Mouse (Mus musculus) CH12.LX (cell line): Measurements from ENCODE around the gene Mrln. TPM values are rescaled to one million over a fixed set of nuclear protein-coding genes. Genes with fewer than 3 reads are reported as not detected.

Experiments used
- DNase-seq: peaks from one replicate; pipeline ENCODE4 v3.0.0-alpha.2; 2013; ENCODE audit errors: extremely low read depth
- H3K27ac ChIP-seq: 2 replicates; pipeline ENCODE4 v1.5.1; 2012; ENCODE audit warnings: low read depth, mild to moderate bottlenecking, control low read depth, moderate library complexity; ENCODE audit not compliant: insufficient read depth
- H3K27me3 ChIP-seq: replicated peaks from 2 replicates; pipeline ENCODE3; 2012; ENCODE audit warnings: inconsistent platforms
- H3K36me3 ChIP-seq, 2 experiments: replicated peaks in 1 of 2; 2 replicates each; pipeline versions ENCODE3 to v1.6.1; 2012; ENCODE audit warnings: inconsistent platforms in 1 of 2, low read length in 1 of 2, mild to moderate bottlenecking in 1 of 2, mixed read lengths in 1 of 2, moderate library complexity in 1 of 2; ENCODE audit not compliant: control insufficient read depth in 1 of 2, insufficient read depth in 1 of 2
- H3K4me1 ChIP-seq, 2 experiments: 2 replicates each; pipeline ENCODE4 v1.6.1; 2012; ENCODE audit warnings: inconsistent platforms in 1 of 2, moderate library complexity in 1 of 2; ENCODE audit not compliant: insufficient read depth in 2 of 2, control insufficient read depth in 1 of 2
- H3K4me2 ChIP-seq: 2 replicates; pipeline ENCODE4 v1.6.1; 2012; ENCODE audit warnings: low read depth, mild to moderate bottlenecking, control low read depth; ENCODE audit not compliant: poor library complexity, insufficient read depth, severe bottlenecking
- H3K4me3 ChIP-seq, 3 experiments: fragments of 150-350 bp in 1 of 3; sonication (generic) in 1 of 3; replicated peaks in 1 of 3; 2 replicates each; pipeline versions ENCODE3 to v1.5.1; 2011 to 2012; ENCODE audit warnings: low read depth in 2 of 3, low read length in 2 of 3, mild to moderate bottlenecking in 2 of 3, moderate library complexity in 2 of 3, control low read depth in 1 of 3, improper control_type of control experiment in 1 of 3, inconsistent platforms in 1 of 3, mixed read lengths in 1 of 3; ENCODE audit not compliant: poor library complexity in 1 of 3
- H3K79me2 ChIP-seq: replicated peaks from 2 replicates; pipeline ENCODE4 v1.6.1; 2012; ENCODE audit warnings: mild to moderate bottlenecking, moderate library complexity; ENCODE audit not compliant: control insufficient read depth, poor library complexity, insufficient read depth, severe bottlenecking; ENCODE audit errors: extremely low read depth
- H3K9ac ChIP-seq: 2 replicates; pipeline ENCODE4 v1.6.1; 2012; ENCODE audit warnings: low read depth, mild to moderate bottlenecking, control low read depth, moderate library complexity; ENCODE audit not compliant: insufficient read depth
- H3K9me3 ChIP-seq: replicated peaks from 2 replicates; pipeline ENCODE3; 2012; ENCODE audit warnings: low read length, inconsistent platforms, mixed read lengths
- BHLHE40 ChIP-seq: IDR thresholded peaks from 2 replicates; pipeline ENCODE4 v1.6.1; 2011; ENCODE audit warnings: mild to moderate bottlenecking, low read depth, low read length, improper control_type of control experiment
- CHD2 ChIP-seq: IDR thresholded peaks from 2 replicates; pipeline ENCODE4 v1.6.1; 2011; ENCODE audit warnings: low read length, improper control_type of control experiment
- EP300 ChIP-seq: IDR thresholded peaks from 2 replicates; pipeline ENCODE4 v1.6.1; 2011; ENCODE audit warnings: low read length, improper control_type of control experiment
- ETS1 ChIP-seq: conservative IDR thresholded peaks from 2 replicates; pipeline ENCODE4 v1.6.1; 2012; ENCODE audit warnings: low read depth, mild to moderate bottlenecking, inconsistent platforms, low read length, improper control_type of control experiment, moderate library complexity
- IRF4 ChIP-seq: IDR thresholded peaks from 2 replicates; pipeline ENCODE4 v1.6.1; 2014; ENCODE audit warnings: low read depth, mild to moderate bottlenecking, inconsistent platforms, low read length, improper control_type of control experiment
- JUND ChIP-seq: conservative IDR thresholded peaks from 2 replicates; pipeline ENCODE4 v1.6.1; 2011; ENCODE audit warnings: low read depth, low read length, improper control_type of control experiment
- KAT2A ChIP-seq: IDR thresholded peaks from 2 replicates; pipeline ENCODE4 v1.6.1; 2012; ENCODE audit warnings: low read length, improper control_type of control experiment, inconsistent platforms; ENCODE audit not compliant: insufficient replicate concordance
- MAX ChIP-seq: IDR thresholded peaks from 2 replicates; pipeline ENCODE4 v1.6.1; 2011; ENCODE audit warnings: low read length, improper control_type of control experiment
- MAZ ChIP-seq: IDR thresholded peaks from 2 replicates; pipeline ENCODE4 v1.6.1; 2012; ENCODE audit warnings: low read depth, mild to moderate bottlenecking, inconsistent platforms, low read length, improper control_type of control experiment, moderate library complexity
- MXI1 ChIP-seq: IDR thresholded peaks from 2 replicates; pipeline ENCODE4 v1.6.1; 2011; ENCODE audit warnings: mild to moderate bottlenecking, low read depth, low read length, improper control_type of control experiment
- NELFE ChIP-seq: IDR thresholded peaks from 2 replicates; pipeline ENCODE4 v1.6.1; 2011; ENCODE audit warnings: low read depth, low read length, improper control_type of control experiment
- PAX5 ChIP-seq: IDR thresholded peaks from 2 replicates; pipeline ENCODE4 v1.6.1; 2012; ENCODE audit warnings: low read length, inconsistent platforms, mixed read lengths
- POLR2A ChIP-seq: IDR thresholded peaks from 2 replicates; pipeline ENCODE4 v1.6.1; 2011; ENCODE audit warnings: low read depth, mild to moderate bottlenecking, improper control_type of control experiment, low read length
- RAD21 ChIP-seq: IDR thresholded peaks from 2 replicates; pipeline ENCODE4 v1.6.1; 2011; ENCODE audit warnings: low read depth, mild to moderate bottlenecking, low read length, improper control_type of control experiment, moderate library complexity
- SMC3 ChIP-seq: IDR thresholded peaks from 2 replicates; pipeline ENCODE4 v1.6.1; 2011; ENCODE audit warnings: low read depth, low read length, improper control_type of control experiment
- UBTF ChIP-seq: IDR thresholded peaks from 2 replicates; pipeline ENCODE4 v1.6.1; 2012; ENCODE audit warnings: low read depth, mild to moderate bottlenecking, inconsistent platforms, low read length, improper control_type of control experiment, moderate library complexity
- USF2 ChIP-seq: conservative IDR thresholded peaks from 2 replicates; pipeline ENCODE4 v1.6.1; 2011; ENCODE audit warnings: low read depth, low read length, improper control_type of control experiment
- ZKSCAN1 ChIP-seq: IDR thresholded peaks from 2 replicates; pipeline ENCODE4 v1.6.1; 2012; ENCODE audit warnings: low read depth, inconsistent platforms, low read length, improper control_type of control experiment, borderline replicate concordance
- ZMIZ1 ChIP-seq: IDR thresholded peaks from 2 replicates; pipeline ENCODE4 v1.6.1; 2012; ENCODE audit warnings: low read depth, mild to moderate bottlenecking, inconsistent platforms, low read length, improper control_type of control experiment
- dilution Hi-C: fragments of 300-500 bp; cut with MboI; formaldehyde crosslinking; loops from 2 replicates; pipeline ENCODE4 v1.14.3; 2020; ENCODE audit warnings: low sequenced_read_pairs; ENCODE audit not compliant: extremely low pct_unique_long_range_greater_than_20kb, extremely low pct_ligation_motif_present
- in situ Hi-C: fragments of 300-500 bp; cut with MboI; formaldehyde crosslinking; loops from 3 replicates; pipeline ENCODE4 v1.14.3; 2019; ENCODE audit warnings: low sequenced_read_pairs, low pct_ligation_motif_present, low pct_unique_long_range_greater_than_20kb, mixed read lengths
- polyA plus RNA-seq: library from polyadenylated mRNA; unstranded; fragments of >175 nt; gene quantifications from 2 replicates; pipeline ENCODE4 v1.2.1, GENCODE M21; 2012; ENCODE audit warnings: low read depth; ENCODE audit not compliant: insufficient read length
- total RNA-seq, 2 experiments: library from RNA; depleted of rRNA; stranded (reverse); fragments of 300-350 nt in 1 of 2; fragments of >200 nt in 1 of 2; gene quantifications; 2 replicates each; pipeline ENCODE4 v1.2.3; 2012 to 2014

Mrln gene
- total and polyA plus RNA-seq, 3 experiments = not detected

GRCm38 (mm10) chr10:70246076-70246475 lies 41.6 kb downstream of the Mrln start:
- Histone ChIP-seq H3K9ac (no peak overlapping the region), H3K4me3 (no peak overlapping the region), H3K9me3 (no peaks in the 10 kb centered on the region), H3K4me1 (peaks cover 0 to 8% of the 10 kb centered on the region in 2 experiments; a peak in 2 of 4 replicates)
- TF ChIP-seq EP300 (no peak), MAX (no peak), RAD21 (no peak), POLR2A (no peak), ZMIZ1 (no peak), MXI1 (no peak), ZKSCAN1 (no peak), UBTF (no peak), NELFE (no peak), USF2 (no peak)
- TF ChIP-seq, all 38 proteins: peak for 0
- Histone ChIP-seq H3K36me3 (no peaks in the 10 kb centered on the region), H3K79me2 (no peaks in the 10 kb centered on the region), H3K27me3 (no peaks in the 10 kb centered on the region), H3K27ac (no peak overlapping the region), H3K4me2 (no peak overlapping the region)
- DNase-seq = no peak
- dilution Hi-C loops (no loop called here), in situ Hi-C loops (no loop called here)

GRCm38 (mm10) chr10:70250354-70250753 lies 45.9 kb downstream of the Mrln start:
- TF ChIP-seq SMC3 (no peak), ETS1 (no peak), POLR2A (no peak), MAZ (no peak), IRF4 (no peak), NELFE (no peak), KAT2A (no peak), JUND (no peak), BHLHE40 (no peak), PAX5 (no peak), MXI1 (no peak), CHD2 (no peak)
- no peaks in the 10 kb centered on the region for H3K9me3 ChIP-seq

More at GRCm38 (mm10) chr10:70250354-70250753, 45.9 kb downstream of the Mrln start:
- Histone ChIP-seq H3K4me3 (no peak overlapping the region), H3K27ac (no peak overlapping the region), H3K4me1 (no peaks in the 10 kb centered on the region), H3K79me2 (no peaks in the 10 kb centered on the region), H3K27me3 (no peaks in the 10 kb centered on the region), H3K36me3 (no peaks in the 10 kb centered on the region), H3K4me2 (no peak overlapping the region), H3K9ac (no peak overlapping the region)
- no peak for DNase-seq
- in situ Hi-C loops (no loop called here), dilution Hi-C loops (no loop called here)
